Mouse (Mus musculus) neural tube, embryonic 15.5 days (tissue): Measurements from ENCODE around the gene Timmdc1. TPM values are rescaled to one million over a fixed set of nuclear protein-coding genes. Genes with fewer than 3 reads are reported as not detected.

Experiments used
- ATAC-seq: fragments of 200-750 bp; cut with Nextera tagmentation; 2 replicates; pipeline ENCODE4 v1.8.0; 2017; ENCODE audit warnings: mild to moderate bottlenecking, moderate TSS enrichment, moderate library complexity; ENCODE audit not compliant: low FRiP score
- H3K27ac ChIP-seq: fragments of 300-500 bp; sonication (generic); replicated peaks from 2 replicates; pipeline ENCODE4 v1.5.1; 2015; ENCODE audit warnings: mild to moderate bottlenecking, inconsistent platforms
- H3K27me3 ChIP-seq: fragments of 300-500 bp; sonication (generic); replicated peaks from 2 replicates; pipeline ENCODE4 v1.6.1; 2015; ENCODE audit warnings: inconsistent platforms
- H3K36me3 ChIP-seq: fragments of 300-500 bp; sonication (generic); 2 replicates; pipeline ENCODE4 v1.6.1; 2015; ENCODE audit warnings: inconsistent platforms
- H3K4me1 ChIP-seq: fragments of 300-500 bp; sonication (generic); 2 replicates; pipeline ENCODE4 v1.6.1; 2015; ENCODE audit warnings: inconsistent platforms
- H3K4me2 ChIP-seq: fragments of 300-500 bp; sonication (generic); 2 replicates; pipeline ENCODE4 v1.6.1; 2015; ENCODE audit warnings: inconsistent platforms, mild to moderate bottlenecking, moderate library complexity
- H3K4me3 ChIP-seq: fragments of 300-500 bp; sonication (generic); replicated peaks from 2 replicates; pipeline ENCODE4 v1.5.1; 2015; ENCODE audit warnings: mild to moderate bottlenecking, inconsistent platforms
- H3K9ac ChIP-seq: fragments of 300-500 bp; sonication (generic); replicated peaks from 2 replicates; pipeline ENCODE4 v1.6.1; 2015; ENCODE audit warnings: mild to moderate bottlenecking, inconsistent platforms
- H3K9me3 ChIP-seq: fragments of 300-500 bp; sonication (generic); replicated peaks from 2 replicates; pipeline ENCODE4 v1.6.1; 2016; ENCODE audit warnings: inconsistent platforms
- WGBS: fragments of 180-500 bp; shearing (Covaris S2); methylation state at CpG from one replicate; pipeline ENCODE4 v1.1.7; 2015; ENCODE audit warnings: mixed read lengths; 5-methylcytosine and 5-hydroxymethylcytosine counted together
- polyA plus RNA-seq: library from polyadenylated mRNA; unstranded; fragments of >200 nt; fragmentation: Nextera tagmentation; extraction: Ambion mirVana; gene quantifications from 2 replicates; pipeline ENCODE4 v1.2.1, GENCODE M21; 2015

The Timmdc1 gene
- polyA plus RNA-seq, 1 experiment from 2014 or later: 34.8 TPM

DNA sequence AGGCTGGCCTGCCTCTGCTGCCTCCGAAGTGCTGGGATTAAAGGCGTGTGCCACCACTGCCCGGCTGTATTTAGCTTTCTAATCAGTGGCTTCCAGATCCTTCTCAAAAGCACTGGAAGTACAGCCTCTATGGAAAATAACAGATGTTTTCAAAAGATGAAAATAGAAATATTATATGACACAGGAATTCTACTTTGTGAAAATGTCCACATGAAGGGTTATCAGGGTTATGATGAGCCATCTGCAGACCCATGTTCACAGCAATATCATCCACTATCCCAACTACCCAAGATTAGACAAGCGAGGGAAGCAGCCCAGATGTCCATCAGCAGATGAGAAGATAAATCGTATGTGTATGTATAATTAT lies 50.0 kb downstream of the Timmdc1 start:
- H3K27me3 ChIP-seq: no peaks in the 10 kb centered on the region
- H3K4me3 ChIP-seq: no peak overlapping the region
- whole genome bisulfite sequencing: 96% methylated on average over 5 of the region's 5 CpGs
- no peaks in the 10 kb centered on the region for H3K9me3 ChIP-seq
- ATAC-seq: no peak
- H3K4me1 ChIP-seq: peaks cover 12% of the 10 kb centered on the region; the same call in 1 of the 2 replicates
- no peak overlapping the region for H3K9ac ChIP-seq
- no peaks in the 10 kb centered on the region for H3K36me3 ChIP-seq
- no peak overlapping the region for H3K27ac ChIP-seq
- no peak overlapping the region for H3K4me2 ChIP-seq

DNA sequence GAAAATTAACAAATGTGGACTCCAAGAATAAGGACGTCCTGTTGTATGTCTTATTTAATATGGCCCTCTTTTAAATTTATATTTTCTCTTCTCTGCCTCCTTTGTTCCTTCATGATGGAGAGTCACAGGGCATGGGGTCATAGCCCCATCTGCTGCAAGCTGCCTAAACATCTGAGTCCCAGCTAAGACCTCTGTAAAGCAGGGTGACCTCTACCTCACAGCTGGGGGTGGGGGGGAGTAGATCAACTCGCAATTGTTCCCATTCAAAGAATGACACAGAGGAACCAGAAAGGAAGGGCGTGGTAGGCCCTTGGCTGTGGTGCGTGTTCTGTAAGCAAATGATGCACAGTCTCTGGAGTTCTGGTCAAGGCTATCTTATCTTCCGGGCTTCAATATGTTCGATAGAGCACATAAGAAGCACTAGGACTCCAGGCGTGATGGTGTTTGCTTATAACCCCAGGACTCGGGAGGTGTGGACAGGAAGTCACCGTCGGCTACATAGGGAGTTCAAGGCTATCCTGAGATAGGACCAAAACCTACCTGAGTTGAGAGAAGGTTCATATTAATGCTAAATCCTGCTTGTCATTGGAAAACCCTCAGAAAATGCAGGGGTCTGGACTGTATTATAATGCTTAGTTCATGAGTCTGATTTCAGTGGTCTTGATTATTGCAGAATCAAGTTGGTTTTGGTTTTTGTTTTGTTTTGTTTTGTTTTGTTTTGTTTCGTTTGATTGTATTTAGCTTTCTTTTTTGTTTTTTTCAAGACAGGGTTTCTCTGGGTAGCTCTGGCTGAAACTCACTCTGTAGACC lies 50.6 kb downstream of the Timmdc1 start:
- no peak overlapping the region for H3K4me3 ChIP-seq
- no peak overlapping the region for H3K4me2 ChIP-seq
- H3K4me1 ChIP-seq: peaks cover 7% of the 10 kb centered on the region; the same call in 1 of the 2 replicates
- no peaks in the 10 kb centered on the region for H3K27me3 ChIP-seq
- WGBS: 67% methylated on average over 11 of the region's 11 CpGs
- no peak overlapping the region for H3K27ac ChIP-seq
- H3K9me3 ChIP-seq: no peaks in the 10 kb centered on the region
- H3K36me3 ChIP-seq: no peaks in the 10 kb centered on the region
- no peak for ATAC-seq
- no peak overlapping the region for H3K9ac ChIP-seq

DNA sequence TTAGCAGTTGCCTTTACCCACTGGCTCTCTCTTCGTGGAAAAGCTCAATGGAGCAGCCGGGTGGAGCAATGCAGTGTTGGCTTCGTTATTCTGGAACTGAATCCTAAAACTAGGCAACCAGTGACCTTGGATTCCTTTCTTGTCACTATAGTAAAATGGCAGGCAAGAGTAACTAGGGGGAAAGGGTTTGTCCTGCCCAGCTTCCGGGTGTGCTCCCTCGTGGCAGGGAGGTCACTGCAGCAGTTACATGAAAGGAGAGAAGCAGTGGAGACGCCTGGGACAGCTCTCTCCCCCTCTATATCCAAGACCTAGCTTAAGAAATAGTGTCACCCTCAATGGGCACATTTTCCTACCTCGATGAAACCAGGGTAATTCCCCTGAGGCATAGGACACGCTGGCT lies 53.0 kb downstream of the Timmdc1 start:
- H3K9me3 ChIP-seq: no peaks in the 10 kb centered on the region
- H3K27ac ChIP-seq: no peak overlapping the region
- H3K4me3 ChIP-seq: no peak overlapping the region
- no peaks in the 10 kb centered on the region for H3K36me3 ChIP-seq
- H3K4me1 ChIP-seq: no peaks in the 10 kb centered on the region
- no peak overlapping the region for H3K4me2 ChIP-seq
- 79% methylated on average over 8 of the region's 8 CpGs for WGBS
- ATAC-seq: no peak
- H3K9ac ChIP-seq: no peak overlapping the region
- no peaks in the 10 kb centered on the region for H3K27me3 ChIP-seq

DNA sequence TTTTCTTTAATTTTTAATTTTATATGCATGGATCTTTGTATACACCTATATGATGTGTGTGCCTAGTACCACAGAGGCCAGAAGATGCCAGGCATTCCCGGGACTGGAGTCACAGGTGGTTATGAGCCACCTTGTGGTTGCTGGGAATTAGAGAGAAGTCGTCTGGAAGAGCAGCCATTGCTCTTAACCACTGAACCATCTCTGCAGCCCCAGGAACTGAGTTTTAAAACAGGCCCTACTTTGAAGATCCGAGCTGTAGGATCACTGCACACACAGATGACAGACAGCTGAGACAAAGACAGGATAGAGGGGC lies 53.8 kb downstream of the Timmdc1 start:
- 44% methylated on average over 3 of the region's 3 CpGs for WGBS
- no peak overlapping the region for H3K4me2 ChIP-seq
- no peaks in the 10 kb centered on the region for H3K36me3 ChIP-seq
- H3K4me3 ChIP-seq: no peak overlapping the region
- H3K9ac ChIP-seq: no peak overlapping the region
- no peaks in the 10 kb centered on the region for H3K4me1 ChIP-seq
- H3K27ac ChIP-seq: no peak overlapping the region
- no peak for ATAC-seq
- no peaks in the 10 kb centered on the region for H3K27me3 ChIP-seq
- no peaks in the 10 kb centered on the region for H3K9me3 ChIP-seq

DNA sequence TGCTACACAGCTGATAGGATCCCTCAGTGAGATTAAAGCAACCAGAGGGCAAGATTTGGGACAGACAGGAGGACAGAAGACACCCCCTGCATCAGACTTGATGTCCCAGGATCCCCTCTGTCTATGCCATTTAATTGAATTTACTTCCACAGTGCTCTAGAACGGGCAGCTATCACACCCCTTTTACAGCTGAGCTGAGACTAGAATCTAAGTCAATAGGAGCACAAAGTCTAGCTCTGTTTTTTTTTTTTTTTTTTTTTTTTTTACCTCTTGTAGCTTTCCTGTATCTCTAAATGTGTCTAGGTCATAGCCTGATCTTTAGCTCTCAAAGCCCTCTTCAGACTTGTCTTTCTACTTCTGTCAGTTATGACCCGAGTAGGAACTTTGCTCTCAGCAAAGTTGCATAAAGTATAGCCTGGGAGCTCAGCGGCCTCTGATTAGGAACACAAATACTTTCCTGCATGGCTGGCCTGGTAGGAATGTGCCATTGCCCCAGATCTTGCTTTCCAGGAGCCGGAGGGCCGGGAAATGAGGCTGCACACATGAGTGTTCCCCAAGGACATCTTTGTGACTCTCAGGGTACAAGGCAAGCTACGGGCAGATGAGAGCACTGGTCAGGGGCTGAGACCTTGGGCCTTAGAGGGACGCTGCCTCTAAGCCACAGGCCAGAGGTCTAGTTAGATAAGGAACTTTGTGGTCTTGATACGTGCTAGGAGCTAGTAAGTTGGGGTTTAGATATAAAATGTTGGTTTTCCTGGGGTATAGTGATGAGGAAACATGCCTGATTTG lies 54.4 kb downstream of the Timmdc1 start:
- Histone ChIP-seq H3K4me1 (no peaks in the 10 kb centered on the region), H3K9ac (no peak overlapping the region), H3K27me3 (no peaks in the 10 kb centered on the region), H3K27ac (no peak overlapping the region), H3K4me3 (no peak overlapping the region), H3K9me3 (no peaks in the 10 kb centered on the region), H3K36me3 (no peaks in the 10 kb centered on the region), H3K4me2 (no peak overlapping the region)
- ATAC-seq: no peak
- 81% methylated on average over 8 of the region's 8 CpGs for WGBS

DNA sequence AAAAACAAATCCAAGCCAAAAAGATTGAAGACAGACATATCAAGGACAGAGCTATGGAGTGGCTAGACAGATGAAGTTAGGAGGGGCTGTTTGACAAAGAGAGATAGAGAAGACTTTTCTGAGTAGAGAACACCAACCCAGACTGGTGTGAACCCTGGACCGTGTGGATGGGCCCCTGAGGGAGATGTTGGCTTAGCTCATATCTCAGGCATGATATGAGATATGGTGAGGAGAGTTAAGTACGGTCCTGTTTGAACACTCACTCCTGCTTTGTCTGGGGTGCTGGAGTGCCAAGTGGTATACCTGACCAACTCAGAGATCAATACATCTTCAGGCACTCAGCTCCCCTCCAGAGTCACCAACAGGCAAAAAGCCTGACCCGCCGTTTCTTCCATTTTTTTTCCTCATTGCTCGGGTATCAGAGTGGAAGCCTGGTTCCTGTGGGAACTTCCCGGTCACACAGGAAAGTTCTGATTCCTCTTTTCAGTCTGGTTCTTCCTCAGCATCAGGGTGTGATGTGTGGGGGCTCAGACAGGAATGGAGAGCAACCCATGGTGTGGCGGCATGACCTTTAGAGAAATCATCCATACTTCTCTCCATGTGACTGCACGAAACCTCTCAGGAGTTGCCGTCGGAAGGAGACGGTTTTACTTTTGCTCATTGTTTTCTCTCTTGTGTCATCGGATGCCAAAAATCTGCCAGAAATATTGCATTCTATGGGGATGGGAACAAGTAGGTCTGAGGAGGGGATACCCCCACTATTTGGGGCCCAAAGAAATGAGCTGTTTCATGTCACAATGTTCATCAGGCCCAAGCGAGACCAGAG lies 55.2 kb downstream of the Timmdc1 start:
- Histone ChIP-seq H3K9ac (no peak overlapping the region), H3K9me3 (no peaks in the 10 kb centered on the region), H3K4me3 (no peak overlapping the region), H3K27me3 (no peaks in the 10 kb centered on the region), H3K27ac (no peak overlapping the region), H3K4me1 (no peaks in the 10 kb centered on the region), H3K4me2 (no peak overlapping the region), H3K36me3 (no peaks in the 10 kb centered on the region)
- WGBS: 92% methylated on average over 13 of the region's 13 CpGs
- ATAC-seq: no peak

DNA sequence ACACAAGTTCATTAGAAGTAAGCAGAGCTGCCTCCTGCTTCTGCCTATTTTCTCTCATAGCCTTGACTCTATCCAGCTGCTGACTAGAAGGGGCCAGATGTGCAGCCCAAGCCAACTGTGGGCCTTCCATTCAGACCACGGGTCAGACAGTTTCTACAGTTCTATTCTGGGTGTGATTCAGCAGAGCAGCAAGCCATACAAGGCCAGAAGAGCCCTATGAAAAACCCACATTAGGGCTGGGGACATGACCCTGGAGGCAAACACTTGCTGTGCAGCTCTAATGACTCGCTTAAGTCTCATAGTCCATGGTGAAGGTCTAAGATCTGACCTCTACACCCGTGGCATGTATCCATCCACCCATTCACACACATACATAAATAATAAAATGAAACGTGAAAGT lies 56.4 kb downstream of the Timmdc1 start:
- 83% methylated on average over 4 of the region's 4 CpGs for WGBS
- H3K4me2 ChIP-seq: no peak overlapping the region
- H3K9ac ChIP-seq: no peak overlapping the region
- H3K9me3 ChIP-seq: no peaks in the 10 kb centered on the region
- no peak overlapping the region for H3K27ac ChIP-seq
- ATAC-seq: no peak
- no peaks in the 10 kb centered on the region for H3K4me1 ChIP-seq
- no peaks in the 10 kb centered on the region for H3K27me3 ChIP-seq
- no peaks in the 10 kb centered on the region for H3K36me3 ChIP-seq
- no peak overlapping the region for H3K4me3 ChIP-seq

DNA sequence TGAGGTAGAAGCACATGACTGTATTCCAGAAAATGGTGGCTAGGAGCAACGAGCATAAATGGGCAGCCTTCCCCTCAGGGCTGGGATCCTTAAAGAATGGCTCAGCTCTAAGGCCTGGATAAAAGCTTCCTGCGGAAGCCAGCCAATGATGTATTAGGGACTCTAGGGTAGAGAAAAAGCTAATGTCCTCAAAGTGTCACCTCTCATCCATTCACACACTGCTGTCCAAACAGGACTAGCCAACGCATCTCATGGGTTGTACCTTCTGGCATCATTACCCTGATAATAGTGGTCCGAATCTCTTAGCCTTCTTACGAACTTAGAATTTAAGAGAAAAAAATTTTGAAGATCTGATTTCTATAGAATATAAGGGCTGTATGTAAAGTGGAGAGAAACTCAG lies 59.2 kb downstream of the Timmdc1 start:
- H3K27ac ChIP-seq: no peak overlapping the region
- 93% methylated on average over 5 of the region's 5 CpGs for WGBS
- ATAC-seq: no peak
- H3K9me3 ChIP-seq: no peaks in the 10 kb centered on the region
- no peak overlapping the region for H3K9ac ChIP-seq
- no peaks in the 10 kb centered on the region for H3K36me3 ChIP-seq
- no peak overlapping the region for H3K4me2 ChIP-seq
- no peak overlapping the region for H3K4me3 ChIP-seq
- H3K27me3 ChIP-seq: no peaks in the 10 kb centered on the region
- H3K4me1 ChIP-seq: no peaks in the 10 kb centered on the region

DNA sequence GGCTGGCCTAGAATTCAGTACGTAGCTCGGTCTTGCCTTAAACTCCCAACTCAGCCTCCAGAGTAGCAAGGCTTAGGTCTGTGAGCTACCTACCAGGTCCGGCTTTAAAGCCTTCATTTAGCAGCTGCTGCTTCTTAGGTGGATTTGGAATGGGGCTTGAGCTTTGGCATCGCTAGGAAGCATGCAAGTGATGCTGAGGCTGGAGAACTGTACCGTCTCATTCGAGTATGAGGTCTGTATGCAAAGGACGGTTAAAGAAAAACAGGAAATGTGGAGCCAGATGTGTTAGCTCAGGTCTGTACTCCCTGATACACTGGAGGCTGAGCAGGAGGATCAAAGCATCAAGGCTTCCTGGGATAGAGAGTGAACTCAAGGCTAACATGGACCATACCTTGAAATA lies 60.3 kb downstream of the Timmdc1 start:
- no peak overlapping the region for H3K4me2 ChIP-seq
- H3K4me1 ChIP-seq: no peaks in the 10 kb centered on the region
- WGBS: 88% methylated on average over 7 of the region's 7 CpGs
- H3K4me3 ChIP-seq: no peak overlapping the region
- no peak overlapping the region for H3K9ac ChIP-seq
- H3K36me3 ChIP-seq: no peaks in the 10 kb centered on the region
- no peaks in the 10 kb centered on the region for H3K9me3 ChIP-seq
- ATAC-seq: no peak
- no peaks in the 10 kb centered on the region for H3K27me3 ChIP-seq
- H3K27ac ChIP-seq: no peak overlapping the region

DNA sequence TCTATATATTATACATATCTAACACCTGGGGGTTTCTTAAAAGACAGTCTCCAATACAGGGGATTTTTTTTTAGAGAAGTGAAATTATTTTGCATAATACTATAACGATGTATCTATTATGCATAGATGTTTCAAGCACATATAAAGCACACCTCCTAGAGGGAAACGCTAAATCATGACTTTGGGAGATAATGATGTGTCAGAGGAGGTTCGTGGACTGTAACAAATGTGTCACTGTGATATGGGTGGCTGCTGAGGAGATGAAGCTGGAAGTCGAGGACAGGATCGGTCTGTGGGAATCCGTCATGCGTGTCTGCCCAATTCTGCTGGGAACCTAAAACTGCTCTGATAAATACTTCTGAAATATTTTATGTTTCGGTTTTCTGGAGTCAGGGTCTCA lies 60.7 kb downstream of the Timmdc1 start:
- Histone ChIP-seq H3K4me3 (no peak overlapping the region), H3K4me2 (no peak overlapping the region), H3K27me3 (no peaks in the 10 kb centered on the region), H3K9me3 (no peaks in the 10 kb centered on the region), H3K4me1 (no peaks in the 10 kb centered on the region), H3K27ac (no peak overlapping the region), H3K36me3 (no peaks in the 10 kb centered on the region), H3K9ac (no peak overlapping the region)
- WGBS: 75% methylated on average over 8 of the region's 8 CpGs
- no peak for ATAC-seq

DNA sequence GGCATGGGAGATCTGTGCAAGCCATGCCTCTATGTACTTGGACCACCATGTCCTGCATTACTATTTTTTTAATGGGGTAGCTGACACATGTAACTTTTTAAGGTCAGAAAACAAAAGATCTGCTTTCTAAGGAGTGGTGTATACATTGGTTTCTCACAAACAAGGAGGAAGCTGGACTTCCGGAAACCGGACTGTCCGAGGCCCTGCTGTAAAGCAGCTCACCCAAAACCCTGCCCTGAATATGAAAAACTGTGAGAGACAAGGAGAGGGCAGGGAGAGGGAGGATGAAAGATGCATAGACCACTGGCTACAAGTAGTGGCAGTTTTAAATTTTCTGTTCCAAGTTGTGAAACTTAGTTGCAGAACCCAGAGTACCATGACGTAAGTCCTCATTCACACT lies 62.5 kb downstream of the Timmdc1 start:
- Histone ChIP-seq H3K4me2 (no peak overlapping the region), H3K4me3 (no peak overlapping the region), H3K36me3 (no peaks in the 10 kb centered on the region), H3K27me3 (no peaks in the 10 kb centered on the region), H3K27ac (no peak overlapping the region), H3K9ac (no peak overlapping the region), H3K4me1 (no peaks in the 10 kb centered on the region), H3K9me3 (no peaks in the 10 kb centered on the region)
- ATAC-seq: no peak
- 90% methylated on average over 4 of the region's 4 CpGs for WGBS
